Mouse (Mus musculus) lung, postnatal 25 days (tissue): ENCODE data around the gene Gm4858.
A peak's percentile ranks its signal among the peaks of the same experiment; 100 is the strongest.
"Not testable (repeated sequence)": the region's sequence is repeated elsewhere in the genome, so short reads cannot be mapped to it uniquely, and the experiment has no call there.

Experiments
- DNase-seq: peaks from one replicate; pipeline ENCODE4 v3.0.0; 2022; ENCODE audit warnings: low spot score

Gm4858 gene

GRCm38 (mm10) chr3:93068523-93068922, at the start of gene Gm4858:
Gene Gm4858 (plus strand): TSS chr3:93068823.
- not testable (repeated sequence) for DNase-seq

GRCm38 (mm10) chr3:93018960-93019359, 49.7 kb upstream of the Gm4858 start, which contains the start of gene Lce1m:
Gene Lce1m (minus strand): TSS chr3:93019060.
- DNase-seq = no peak

GRCm38 (mm10) chr3:93021171-93021570, 47.5 kb upstream of the Gm4858 start:
- DNase-seq = no peak

GRCm38 (mm10) chr3:93023411-93024184, 45.0 kb upstream of the Gm4858 start:
- DNase-seq = no peak

GRCm38 (mm10) chr3:93025486-93025885, 43.1 kb upstream of the Gm4858 start:
- no peak for DNase-seq

GRCm38 (mm10) chr3:93031450-93031849, 37.2 kb upstream of the Gm4858 start:
- DNase-seq = no peak

- no peak for DNase-seq
Observed at GRCm38 (mm10) chr3:93050182-93050581, 18.4 kb upstream of the Gm4858 start.

GRCm38 (mm10) chr3:93052826-93053474, 15.7 kb upstream of the Gm4858 start:
- DNase-seq = no peak

- DNase-seq = no peak
Observed at GRCm38 (mm10) chr3:93086631-93087030, 18.0 kb downstream of the Gm4858 start.

- not testable (repeated sequence) for DNase-seq
Observed at GRCm38 (mm10) chr3:93093581-93093980, 25.0 kb downstream of the Gm4858 start.

- DNase-seq = no peak
Observed at GRCm38 (mm10) chr3:93096447-93096846, 27.8 kb downstream of the Gm4858 start.

GRCm38 (mm10) chr3:93111668-93112067, 43.0 kb downstream of the Gm4858 start:
- DNase-seq = no peak

GRCm38 (mm10) chr3:93114481-93114880, 45.9 kb downstream of the Gm4858 start:
- peak; percentile 12 for DNase-seq

GRCm38 (mm10) chr3:93119101-93119500, 50.5 kb downstream of the Gm4858 start:
- peak; percentile 14 for DNase-seq
